Mouse (Mus musculus) liver, postnatal 0 days (tissue): ENCODE data around the gene Fam161b. TPM values are rescaled to one million over a fixed set of nuclear protein-coding genes. Genes with fewer than 3 reads are reported as not detected.
"Not testable (repeated sequence)": the region's sequence is repeated elsewhere in the genome, so short reads cannot be mapped to it uniquely, and the experiment has no call there.

Experiments used
- ATAC-seq: fragments of 200-750 bp; cut with Nextera tagmentation; 2 replicates; pipeline ENCODE4 v1.8.0; 2017; ENCODE audit warnings: mild to moderate bottlenecking, moderate library complexity
- DNase-seq: peaks from one replicate; pipeline ENCODE4 v3.0.0-alpha.2; 2016
- H3K27ac ChIP-seq: fragments of 300-500 bp; sonication (generic); 2 replicates; pipeline ENCODE4 v1.5.1; 2014; ENCODE audit warnings: antibody characterized with exemption, moderate library complexity, mild to moderate bottlenecking, low read depth
- H3K27me3 ChIP-seq: fragments of 300-500 bp; sonication (generic); 2 replicates; pipeline ENCODE4 v1.6.1; 2014; ENCODE audit warnings: low read length, control low read depth, mixed read lengths; ENCODE audit not compliant: insufficient read depth
- H3K36me3 ChIP-seq: fragments of 300-500 bp; sonication (generic); replicated peaks from 2 replicates; pipeline ENCODE4 v1.6.1; 2014; ENCODE audit warnings: mild to moderate bottlenecking, control low read depth, low read length, moderate library complexity, mixed read lengths; ENCODE audit not compliant: insufficient read depth
- H3K4me1 ChIP-seq: fragments of 300-500 bp; sonication (generic); 2 replicates; pipeline ENCODE4 v1.6.1; 2014; ENCODE audit warnings: antibody characterized with exemption, mild to moderate bottlenecking, control low read depth; ENCODE audit not compliant: insufficient read depth
- H3K4me2 ChIP-seq: fragments of 300-500 bp; sonication (generic); 2 replicates; pipeline ENCODE4 v1.6.1; 2014; ENCODE audit warnings: low read depth, mild to moderate bottlenecking, low read length, moderate library complexity, mixed read lengths
- H3K4me3 ChIP-seq: fragments of 300-500 bp; sonication (generic); 2 replicates; pipeline ENCODE4 v1.5.1; 2014; ENCODE audit warnings: low read depth, low read length
- H3K9ac ChIP-seq: fragments of 300-500 bp; sonication (generic); replicated peaks from 2 replicates; pipeline ENCODE4 v1.6.1; 2014; ENCODE audit warnings: mild to moderate bottlenecking, moderate library complexity
- H3K9me3 ChIP-seq: fragments of 300-500 bp; sonication (generic); 2 replicates; pipeline ENCODE4 v1.6.1; 2016; ENCODE audit warnings: mild to moderate bottlenecking, control low read depth, low read length, mixed read lengths
- CTCF ChIP-seq: sonication (generic); IDR thresholded peaks from 2 replicates; pipeline ENCODE4 v1.5.1; 2016; ENCODE audit warnings: antibody characterized with exemption, low read depth
- EP300 ChIP-seq: IDR thresholded peaks from 2 replicates; pipeline ENCODE4 v1.6.1; 2016; ENCODE audit warnings: antibody characterized with exemption, low read depth, mild to moderate bottlenecking
- WGBS: fragments of 180-500 bp; shearing (Covaris S2); extraction: QIAGEN DNeasy Blood & Tissue Kit; methylation state at CpG from one replicate; pipeline ENCODE4 v1.1.7; 2014; ENCODE audit not compliant: insufficient replicate concordance; 5-methylcytosine and 5-hydroxymethylcytosine counted together
- polyA plus RNA-seq: library from polyadenylated mRNA; unstranded; fragments of >200 nt; fragmentation: Nextera tagmentation; extraction: Ambion mirVana; gene quantifications from 2 replicates; pipeline ENCODE4 v1.2.1, GENCODE M21; 2015

Gene Fam161b
- polyA plus RNA-seq, 1 experiment from 2014 or later, result 0.31 TPM

- ATAC-seq, result no peak
- H3K4me2 ChIP-seq, result no peak overlapping the region
- H3K9ac ChIP-seq, result no peak overlapping the region
- H3K27ac ChIP-seq, result no peak overlapping the region
- H3K9me3 ChIP-seq, result no peaks in the 10 kb centered on the region
- no peak for DNase-seq
- H3K36me3 ChIP-seq, result peaks cover 24% of the 10 kb centered on the region
- H3K27me3 ChIP-seq, result no peaks in the 10 kb centered on the region
- no peak overlapping the region for H3K4me3 ChIP-seq
- WGBS, result 84% methylated on average over 6 of the region's 6 CpGs
- peaks cover 17% of the 10 kb centered on the region for H3K4me1 ChIP-seq
- TF ChIP-seq CTCF, result no peak
- no peak for TF ChIP-seq EP300
Observed at GRCm38 (mm10) chr12:84365137-84365536, 3.5 kb upstream of the Fam161b start.

GRCm38 (mm10) chr12:84364291-84364690 is 2.7 kb upstream of the Fam161b start:
- no peak overlapping the region for H3K4me2 ChIP-seq
- peaks cover 16% of the 10 kb centered on the region for H3K36me3 ChIP-seq
- ATAC-seq (no peak), DNase-seq (no peak)
- 77% methylated on average over 9 of the region's 9 CpGs for WGBS
- no peak overlapping the region for H3K4me3 ChIP-seq
- TF ChIP-seq CTCF, result no peak
- no peak for TF ChIP-seq EP300
- H3K9ac ChIP-seq, result no peak overlapping the region
- H3K4me1 ChIP-seq, result peaks cover 17% of the 10 kb centered on the region
- no peaks in the 10 kb centered on the region for H3K9me3 ChIP-seq
- no peak overlapping the region for H3K27ac ChIP-seq
- H3K27me3 ChIP-seq, result no peaks in the 10 kb centered on the region

GRCm38 (mm10) chr12:84362872-84363271 is 1.2 kb upstream of the Fam161b start:
- DNase-seq (no peak), ATAC-seq (no peak)
- Histone ChIP-seq H3K9me3 (no peaks in the 10 kb centered on the region), H3K27me3 (no peaks in the 10 kb centered on the region), H3K27ac (no peak overlapping the region), H3K4me3 (0 out of 2 replicates have a peak overlapping the region, but pooled peaks have one; percentile 77), H3K36me3 (peaks cover 8% of the 10 kb centered on the region; the same call in 1 of the 2 replicates), H3K9ac (no peak overlapping the region; the same call in 1 of the 2 replicates), H3K4me1 (peaks cover 24% of the 10 kb centered on the region), H3K4me2 (peak overlapping the region; percentile 97)
- 35% methylated on average over 2 of the region's 2 CpGs for WGBS
- TF ChIP-seq CTCF (no peak), EP300 (no peak)

GRCm38 (mm10) chr12:84358699-84359098 is 2.9 kb downstream of the Fam161b start:
- H3K4me1 ChIP-seq, result peaks cover 24% of the 10 kb centered on the region
- peak; percentile 62 for TF ChIP-seq EP300
- DNase-seq, result not testable (repeated sequence)

GRCm38 (mm10) chr12:84347192-84347591 is 14.4 kb downstream of the Fam161b start:
- no peak overlapping the region for H3K4me3 ChIP-seq
- H3K4me1 ChIP-seq, result no peaks in the 10 kb centered on the region
- ATAC-seq, result peak; percentile 50; the same call in 1 of the 2 replicates
- H3K27me3 ChIP-seq, result no peaks in the 10 kb centered on the region
- H3K9ac ChIP-seq, result no peak overlapping the region
- peak; percentile 76 for TF ChIP-seq CTCF
- no peak for TF ChIP-seq EP300
- 53% methylated on average over 2 of the region's 2 CpGs for WGBS
- H3K27ac ChIP-seq, result no peak overlapping the region
- H3K36me3 ChIP-seq, result peaks cover 22% of the 10 kb centered on the region
- no peak overlapping the region for H3K4me2 ChIP-seq
- peak; percentile 67 for DNase-seq
- no peaks in the 10 kb centered on the region for H3K9me3 ChIP-seq

More at GRCm38 (mm10) chr12:84358699-84359098, 2.9 kb downstream of the Fam161b start:
- not testable (repeated sequence) for H3K4me3 ChIP-seq, H3K9me3 ChIP-seq, H3K36me3 ChIP-seq, ATAC-seq, H3K27me3 ChIP-seq, H3K27ac ChIP-seq, H3K4me2 ChIP-seq, H3K9ac ChIP-seq
- WGBS, result 50% methylated on average over 2 of the region's 2 CpGs

- H3K4me1 ChIP-seq, result no peaks in the 10 kb centered on the region
- H3K9me3 ChIP-seq, result no peaks in the 10 kb centered on the region
- no peak overlapping the region for H3K4me2 ChIP-seq
- TF ChIP-seq CTCF, result no peak
- no peak for TF ChIP-seq EP300
- peaks cover 71% of the 10 kb centered on the region for H3K36me3 ChIP-seq
- no peak for ATAC-seq
- H3K27me3 ChIP-seq, result no peaks in the 10 kb centered on the region
- WGBS, result 52% methylated on average over 11 of the region's 11 CpGs
- H3K9ac ChIP-seq, result no peak overlapping the region
- no peak for DNase-seq
- no peak overlapping the region for H3K27ac ChIP-seq
- H3K4me3 ChIP-seq, result no peak overlapping the region
Observed at GRCm38 (mm10) chr12:84336963-84337625, 24.5 kb downstream of the Fam161b start.
